Mouse (Mus musculus) liver, embryonic 14.5 days (tissue): Measurements from ENCODE around the gene Arrdc1. TPM values are rescaled to one million over a fixed set of nuclear protein-coding genes. Genes with fewer than 3 reads are reported as not detected.
A peak's percentile ranks its signal among the peaks of the same experiment; 100 is the strongest.
"Not testable (repeated sequence)": the region's sequence is repeated elsewhere in the genome, so short reads cannot be mapped to it uniquely, and the experiment has no call there.

Experiments used
- ATAC-seq: fragments of 200-750 bp; cut with Nextera tagmentation; 2 replicates; pipeline ENCODE4 v1.8.0; 2017; ENCODE audit warnings: moderate number of reproducible peaks, mild to moderate bottlenecking, moderate library complexity; ENCODE audit not compliant: insufficient read depth
- DNase-seq, 3 experiments: peaks; one replicate each; pipeline ENCODE4 v3.0.0-alpha.2; 2012 to 2013; ENCODE audit warnings: low read depth in 3 of 3, low spot score in 3 of 3
- H3K27ac ChIP-seq: fragments of 300-500 bp; sonication (generic); 2 replicates; pipeline ENCODE4 v1.5.1; 2014; ENCODE audit warnings: moderate library complexity, mild to moderate bottlenecking, control low read depth, inconsistent platforms
- H3K27me3 ChIP-seq: fragments of 300-500 bp; sonication (generic); 2 replicates; pipeline ENCODE4 v1.6.1; 2014; ENCODE audit warnings: mild to moderate bottlenecking, low read length, moderate library complexity; ENCODE audit not compliant: control insufficient read depth, insufficient read depth
- H3K36me3 ChIP-seq: fragments of 300-500 bp; sonication (generic); replicated peaks from 2 replicates; pipeline ENCODE4 v1.6.1; 2014; ENCODE audit warnings: low read depth; ENCODE audit not compliant: control insufficient read depth, insufficient read depth
- H3K4me1 ChIP-seq, 2 experiments: fragments of 200-500 bp in 1 of 2; fragments of 300-500 bp in 1 of 2; sonication (generic) in 1 of 2; replicated peaks; 2 replicates each; pipeline ENCODE4 v1.6.1; 2012 to 2014; ENCODE audit warnings: antibody characterized with exemption in 1 of 2, inconsistent platforms in 1 of 2, low read length in 1 of 2; ENCODE audit not compliant: control insufficient read depth in 2 of 2, insufficient read depth in 2 of 2
- H3K4me2 ChIP-seq: fragments of 300-500 bp; sonication (generic); 2 replicates; pipeline ENCODE4 v1.6.1; 2014; ENCODE audit warnings: low read depth, mild to moderate bottlenecking, control low read depth, moderate library complexity
- H3K4me3 ChIP-seq, 2 experiments: fragments of 200-500 bp in 1 of 2; fragments of 300-500 bp in 1 of 2; sonication (generic) in 1 of 2; 2 replicates each; pipeline ENCODE4 v1.5.1; 2012 to 2014; ENCODE audit warnings: low read depth in 2 of 2, low read length in 2 of 2, mild to moderate bottlenecking in 2 of 2, control low read depth in 1 of 2, inconsistent platforms in 1 of 2, moderate library complexity in 1 of 2; ENCODE audit not compliant: insufficient read depth in 1 of 2
- H3K9ac ChIP-seq: fragments of 300-500 bp; sonication (generic); replicated peaks from 2 replicates; pipeline ENCODE4 v1.6.1; 2014; ENCODE audit warnings: mild to moderate bottlenecking, control low read depth, moderate library complexity
- H3K9me3 ChIP-seq: fragments of 300-500 bp; sonication (generic); 2 replicates; pipeline ENCODE4 v1.6.1; 2016; ENCODE audit warnings: low read length, mixed read lengths; ENCODE audit not compliant: control insufficient read depth
- CTCF ChIP-seq: IDR thresholded peaks from 2 replicates; pipeline ENCODE4 v1.5.1; 2016; ENCODE audit warnings: antibody characterized with exemption, low read depth, control low read depth
- EP300 ChIP-seq: IDR thresholded peaks from 2 replicates; pipeline ENCODE4 v1.6.1; 2016; ENCODE audit warnings: antibody characterized with exemption, low read depth
- WGBS: fragments of 180-500 bp; shearing (Covaris S2); extraction: QIAGEN DNeasy Blood & Tissue Kit; methylation state at CpG from one replicate; pipeline ENCODE4 v1.1.7; 2014; ENCODE audit not compliant: insufficient replicate concordance; 5-methylcytosine and 5-hydroxymethylcytosine counted together
- polyA plus RNA-seq, 2 experiments: library from polyadenylated mRNA; depleted of rRNA in 1 of 2; stranded (reverse) in 1 of 2; unstranded in 1 of 2; fragments of >200 nt; fragmentation: Nextera tagmentation in 1 of 2; extraction: Ambion mirVana in 1 of 2; gene quantifications; 2 replicates each; pipeline versions ENCODE4 v1.2.1 to v1.2.3; 2012 to 2014

Arrdc1 gene
- polyA plus RNA-seq (2012; rRNA removed) (20.8 and 29.1 TPM in 2 replicates), polyA plus RNA-seq (2014; fragmentation: Nextera tagmentation; extraction: Ambion mirVana) (10.9 and 14.7 TPM in 2 replicates)

GRCm38 (mm10) chr2:24935057-24935796, at the start of gene Arrdc1:
Gene Arrdc1, minus strand, starts transcription at chr2:24935252.
- peak; percentile 90 to 94 (median 91) for DNase-seq
- peak; percentile 84 for TF ChIP-seq CTCF
- TF ChIP-seq EP300, result no peak
- H3K27me3 ChIP-seq, result no peaks in the 10 kb centered on the region; the same call in 1 of the 2 replicates
- no peaks in the 10 kb centered on the region for H3K36me3 ChIP-seq
- WGBS, result under 1% methylated on average over 49 of the region's 49 CpGs
- ATAC-seq, result peak; percentile 89
- H3K27ac ChIP-seq, result peak within 1 kb of the TSS; percentile 72
- H3K4me3 ChIP-seq, result peak within 1 kb of the TSS; percentile 68 to 85
- peak within 1 kb of the TSS; percentile 99 for H3K4me2 ChIP-seq
- peak within 1 kb of the TSS; percentile 87 for H3K9ac ChIP-seq
- peaks cover 4 to 5% of the 10 kb centered on the region in 2 experiments; a peak in 3 of 4 replicates for H3K4me1 ChIP-seq
- no peaks in the 10 kb centered on the region for H3K9me3 ChIP-seq

- peak overlapping the region; percentile 65 for H3K9ac ChIP-seq
- TF ChIP-seq CTCF, result peak; percentile 17; the same call in 1 of the 2 replicates
- peak; percentile 63 for TF ChIP-seq EP300
- whole genome bisulfite sequencing, result 16% methylated on average over 5 of the region's 5 CpGs
Observed at GRCm38 (mm10) chr2:24976960-24977359, 41.9 kb upstream of the Arrdc1 start.

GRCm38 (mm10) chr2:24975704-24976297, 40.7 kb upstream of the Arrdc1 start, which contains the start of gene Pnpla7:
Gene Pnpla7, plus strand, starts transcription at chr2:24976033.
- H3K4me3 ChIP-seq, result peak within 1 kb of the TSS; percentile 75 to 88
- TF ChIP-seq CTCF, result no peak
- TF ChIP-seq EP300, result no peak
- H3K4me2 ChIP-seq, result peak within 1 kb of the TSS; percentile 100
- peak within 1 kb of the TSS; percentile 95 for H3K27ac ChIP-seq
- H3K4me1 ChIP-seq, result peaks cover 19 to 28% of the 10 kb centered on the region in 2 experiments
- H3K27me3 ChIP-seq, result no peaks in the 10 kb centered on the region
- under 1% methylated on average over 16 of the region's 16 CpGs for WGBS
- H3K9ac ChIP-seq, result peak within 1 kb of the TSS; percentile 82
- peaks cover 7% of the 10 kb centered on the region for H3K36me3 ChIP-seq
- ATAC-seq (peak; percentile 61), DNase-seq (peak; percentile 77 to 78 (median 78))
- H3K9me3 ChIP-seq, result no peaks in the 10 kb centered on the region

More at GRCm38 (mm10) chr2:24976960-24977359, 41.9 kb upstream of the Arrdc1 start:
- Histone ChIP-seq H3K4me3 (peak overlapping the region; percentile 55 to 75), H3K9me3 (no peaks in the 10 kb centered on the region), H3K4me1 (peaks cover 19 to 28% of the 10 kb centered on the region in 2 experiments), H3K36me3 (peaks cover 7% of the 10 kb centered on the region), H3K4me2 (peak overlapping the region; percentile 100), H3K27me3 (no peaks in the 10 kb centered on the region), H3K27ac (peak overlapping the region; percentile 95)
- DNase-seq, result peak; percentile 73 to 75 (median 75)
- ATAC-seq, result peak; percentile 54

- Histone ChIP-seq H3K9ac (peak within 1 kb of the TSS; percentile 82), H3K36me3 (peaks cover 7% of the 10 kb centered on the region; the same call in 1 of the 2 replicates), H3K4me2 (peak within 1 kb of the TSS; percentile 100), H3K4me1 (peaks cover 19 to 28% of the 10 kb centered on the region in 2 experiments), H3K27me3 (no peaks in the 10 kb centered on the region), H3K4me3 (peak within 1 kb of the TSS; percentile 75 to 88), H3K27ac (peak within 1 kb of the TSS; percentile 95), H3K9me3 (no peaks in the 10 kb centered on the region)
- peak; percentile 92 to 94 (median 94) for DNase-seq
- TF ChIP-seq EP300 (no peak), CTCF (no peak)
- WGBS, result under 1% methylated on average over 64 of the region's 64 CpGs
- ATAC-seq, result peak; percentile 94
Observed at GRCm38 (mm10) chr2:24974906-24975703, 40.1 kb upstream of the Arrdc1 start, which contains the start of gene Mrpl41. Gene Mrpl41, minus strand, starts transcription at chr2:24975098.

GRCm38 (mm10) chr2:24974452-24974851, 39.4 kb upstream of the Arrdc1 start:
- H3K9me3 ChIP-seq, H3K36me3 ChIP-seq, H3K27me3 ChIP-seq, DNase-seq: not testable (repeated sequence)
- H3K4me1 ChIP-seq, result peaks cover 19 to 28% of the 10 kb centered on the region in 2 experiments
- peak overlapping the region; percentile 75 to 88 for H3K4me3 ChIP-seq
- H3K9ac ChIP-seq, result peak overlapping the region; percentile 82
- WGBS, result under 1% methylated on average over 17 of the region's 17 CpGs
- H3K4me2 ChIP-seq, result peak overlapping the region; percentile 100
- peak overlapping the region; percentile 51 for H3K27ac ChIP-seq
- ATAC-seq, result peak; percentile 14
